Mouse (Mus musculus) embryonic facial prominence, embryonic 15.5 days (tissue): ENCODE data around the gene Dst. TPM values are rescaled to one million over a fixed set of nuclear protein-coding genes. Genes with fewer than 3 reads are reported as not detected.

Experiments
- ATAC-seq: fragments of 200-750 bp; cut with Nextera tagmentation; 2 replicates; pipeline ENCODE4 v1.8.0; 2017; ENCODE audit warnings: low read depth, moderate TSS enrichment; ENCODE audit not compliant: insufficient number of reproducible peaks, low FRiP score, low TSS enrichment
- H3K27ac ChIP-seq: fragments of 300-500 bp; sonication (generic); replicated peaks from 2 replicates; pipeline ENCODE4 v1.5.1; 2015; ENCODE audit warnings: mild to moderate bottlenecking, inconsistent platforms
- H3K27me3 ChIP-seq: fragments of 300-500 bp; sonication (generic); 2 replicates; pipeline ENCODE4 v1.6.1; 2015; ENCODE audit warnings: inconsistent platforms
- H3K36me3 ChIP-seq: fragments of 300-500 bp; sonication (generic); 2 replicates; pipeline ENCODE4 v1.6.1; 2015; ENCODE audit warnings: mild to moderate bottlenecking, inconsistent platforms
- H3K4me1 ChIP-seq: fragments of 300-500 bp; sonication (generic); 2 replicates; pipeline ENCODE4 v1.6.1; 2015; ENCODE audit warnings: inconsistent platforms
- H3K4me2 ChIP-seq: fragments of 300-500 bp; sonication (generic); replicated peaks from 2 replicates; pipeline ENCODE4 v1.6.1; 2015; ENCODE audit warnings: mild to moderate bottlenecking, inconsistent platforms
- H3K4me3 ChIP-seq: fragments of 300-500 bp; sonication (generic); replicated peaks from 2 replicates; pipeline ENCODE4 v1.5.1; 2015; ENCODE audit warnings: mild to moderate bottlenecking, inconsistent platforms
- H3K9ac ChIP-seq: fragments of 300-500 bp; sonication (generic); 2 replicates; pipeline ENCODE4 v1.6.1; 2015; ENCODE audit warnings: inconsistent platforms
- H3K9me3 ChIP-seq: fragments of 300-500 bp; sonication (generic); replicated peaks from 2 replicates; pipeline ENCODE4 v1.6.1; 2016; ENCODE audit warnings: inconsistent platforms
- WGBS: fragments of 180-500 bp; shearing (Covaris S2); methylation state at CpG from one replicate; pipeline ENCODE4 v1.1.7; 2015; 5-methylcytosine and 5-hydroxymethylcytosine counted together
- polyA plus RNA-seq: library from polyadenylated mRNA; unstranded; fragments of >200 nt; fragmentation: Nextera tagmentation; extraction: Ambion mirVana; gene quantifications from 2 replicates; pipeline ENCODE4 v1.2.1, GENCODE M21; 2015

Gene Dst
- polyA plus RNA-seq, 1 experiment from 2014 or later, result 22.8 TPM

DNA sequence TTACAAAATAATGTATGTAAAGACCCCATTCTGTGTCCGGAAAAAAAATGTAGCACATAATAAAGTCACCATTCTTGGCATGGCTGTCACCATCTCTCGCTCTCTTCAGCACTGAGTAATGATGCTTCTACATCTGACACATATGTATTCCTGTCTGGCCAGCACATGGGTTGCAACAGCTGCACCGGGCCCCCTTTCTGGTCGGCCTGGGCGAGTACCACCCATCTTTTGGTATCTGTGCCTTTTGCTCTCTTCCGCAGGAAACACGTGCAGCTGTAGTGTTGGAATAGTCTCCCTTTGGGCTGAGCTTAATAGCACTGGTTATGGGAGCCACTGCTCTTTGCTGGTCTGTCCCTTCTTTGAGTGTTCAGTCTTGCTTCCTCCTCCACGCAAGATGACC lies 135.3 kb downstream of the Dst start:
- Histone ChIP-seq H3K9ac (no peak overlapping the region), H3K27me3 (no peaks in the 10 kb centered on the region), H3K9me3 (no peaks in the 10 kb centered on the region), H3K4me1 (peaks cover 10% of the 10 kb centered on the region), H3K27ac (no peak overlapping the region), H3K36me3 (no peaks in the 10 kb centered on the region), H3K4me2 (no peak overlapping the region), H3K4me3 (no peak overlapping the region)
- ATAC-seq, result no peak
- WGBS, result 55% methylated on average over 8 of the region's 8 CpGs

GRCm38 (mm10) chr1:34043836-34044550 lies 136.0 kb downstream of the Dst start:
- Histone ChIP-seq H3K27ac (peak overlapping the region; percentile 65; the same call in 1 of the 2 replicates), H3K4me3 (no peak overlapping the region), H3K27me3 (no peaks in the 10 kb centered on the region), H3K9me3 (no peaks in the 10 kb centered on the region), H3K4me1 (peaks cover 10% of the 10 kb centered on the region), H3K36me3 (no peaks in the 10 kb centered on the region), H3K9ac (no peak overlapping the region), H3K4me2 (no peak overlapping the region)
- 83% methylated on average over 7 of the region's 7 CpGs for WGBS
- no peak for ATAC-seq

GRCm38 (mm10) chr1:34044675-34045074 lies 136.7 kb downstream of the Dst start:
- Histone ChIP-seq H3K9me3 (no peaks in the 10 kb centered on the region), H3K27ac (peak overlapping the region; percentile 65; the same call in 1 of the 2 replicates), H3K9ac (no peak overlapping the region), H3K4me2 (no peak overlapping the region), H3K4me3 (no peak overlapping the region), H3K27me3 (no peaks in the 10 kb centered on the region), H3K36me3 (no peaks in the 10 kb centered on the region), H3K4me1 (peaks cover 10% of the 10 kb centered on the region)
- 26% methylated on average over 3 of the region's 3 CpGs for WGBS
- ATAC-seq, result no peak

DNA sequence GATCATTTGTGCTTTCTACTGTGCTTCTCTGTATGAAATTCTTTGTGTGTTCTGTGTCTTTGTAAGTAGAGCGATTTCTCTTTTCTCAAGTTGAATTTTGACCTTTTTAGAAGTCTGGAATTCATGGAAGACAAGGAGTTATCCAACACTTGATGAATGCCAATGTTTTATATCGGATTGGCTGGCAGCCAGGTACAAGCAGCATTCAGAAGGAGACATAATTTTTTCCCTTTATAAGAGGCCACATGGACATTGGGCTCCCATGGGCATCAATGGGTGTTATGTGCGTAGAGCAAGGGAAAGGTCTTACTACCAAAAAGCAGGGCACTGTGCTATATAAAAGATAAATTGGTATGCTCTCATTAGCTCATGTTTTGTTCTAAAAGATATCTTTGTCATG lies 139.3 kb downstream of the Dst start:
- Histone ChIP-seq H3K4me3 (no peak overlapping the region), H3K27me3 (no peaks in the 10 kb centered on the region), H3K4me1 (peaks cover 10% of the 10 kb centered on the region), H3K27ac (no peak overlapping the region), H3K9ac (no peak overlapping the region), H3K9me3 (no peaks in the 10 kb centered on the region), H3K36me3 (no peaks in the 10 kb centered on the region), H3K4me2 (no peak overlapping the region)
- 77% methylated on average over 3 of the region's 3 CpGs for WGBS
- ATAC-seq, result no peak

- no peak overlapping the region for H3K27ac ChIP-seq
- no peaks in the 10 kb centered on the region; the same call in 1 of the 2 replicates for H3K4me1 ChIP-seq
- no peaks in the 10 kb centered on the region for H3K9me3 ChIP-seq
These were observed 143.2 kb downstream of the Dst start for GRCm38 (mm10) chr1:34051251-34051650.

DNA sequence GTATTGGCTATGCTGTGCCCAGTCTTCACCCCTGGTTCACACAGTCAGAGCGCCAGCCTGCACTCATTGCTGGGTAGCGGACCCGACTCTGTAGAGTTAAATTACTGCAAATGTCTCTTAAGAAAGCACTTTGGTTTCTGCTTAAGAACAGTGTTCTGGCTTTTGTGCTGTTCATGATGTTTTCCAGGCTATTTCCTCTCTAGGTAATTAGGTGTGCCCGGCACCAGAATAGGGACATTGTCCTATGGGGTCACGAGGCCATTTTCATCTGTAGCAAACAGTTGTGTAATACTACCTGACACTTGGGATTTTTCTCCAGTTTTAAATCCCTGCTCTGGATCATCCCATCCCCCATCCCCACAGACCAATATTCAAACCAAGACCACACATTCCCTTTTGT lies 144.4 kb downstream of the Dst start:
- Histone ChIP-seq H3K27me3 (no peaks in the 10 kb centered on the region), H3K4me2 (no peak overlapping the region), H3K36me3 (no peaks in the 10 kb centered on the region), H3K9me3 (no peaks in the 10 kb centered on the region), H3K9ac (no peak overlapping the region), H3K4me1 (no peaks in the 10 kb centered on the region; the same call in 1 of the 2 replicates), H3K27ac (no peak overlapping the region), H3K4me3 (no peak overlapping the region)
- WGBS, result 42% methylated on average over 5 of the region's 5 CpGs
- no peak; the same call in 1 of the 2 replicates for ATAC-seq

More at GRCm38 (mm10) chr1:34051251-34051650, 143.2 kb downstream of the Dst start:
- 85% methylated on average over 3 of the region's 3 CpGs for WGBS
- no peaks in the 10 kb centered on the region for H3K27me3 ChIP-seq
- H3K4me3 ChIP-seq, result no peak overlapping the region
- ATAC-seq, result no peak
- H3K4me2 ChIP-seq, result no peak overlapping the region
- no peak overlapping the region for H3K9ac ChIP-seq
- H3K36me3 ChIP-seq, result no peaks in the 10 kb centered on the region

DNA sequence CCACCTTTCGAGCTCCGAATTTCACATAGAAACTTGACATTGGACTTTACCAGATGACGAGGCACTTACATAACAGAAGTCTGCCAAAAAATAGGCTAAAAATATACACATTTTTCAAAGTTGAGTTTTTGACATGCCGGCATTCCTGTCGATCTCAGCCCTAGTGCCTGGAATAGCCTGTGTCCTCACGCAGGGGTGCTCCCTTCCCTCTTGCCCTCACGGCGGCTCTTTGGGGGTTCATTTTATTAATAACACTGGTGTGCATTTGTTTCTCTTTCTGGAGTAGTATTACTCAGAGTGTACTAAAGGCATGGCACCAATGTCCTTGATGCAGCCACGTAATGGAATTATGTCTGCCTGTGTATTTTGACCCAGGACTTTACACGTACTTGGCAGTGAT lies 146.9 kb downstream of the Dst start:
- Histone ChIP-seq H3K27ac (no peak overlapping the region), H3K9me3 (no peaks in the 10 kb centered on the region), H3K4me2 (no peak overlapping the region), H3K27me3 (no peaks in the 10 kb centered on the region), H3K36me3 (no peaks in the 10 kb centered on the region), H3K4me1 (no peaks in the 10 kb centered on the region; the same call in 1 of the 2 replicates), H3K9ac (no peak overlapping the region), H3K4me3 (no peak overlapping the region)
- WGBS, result 74% methylated on average over 10 of the region's 10 CpGs
- no peak for ATAC-seq

- no peaks in the 10 kb centered on the region for H3K36me3 ChIP-seq
- no peaks in the 10 kb centered on the region for H3K27me3 ChIP-seq
- WGBS, result 81% methylated on average over 14 of the region's 14 CpGs
- no peak for ATAC-seq
- no peak overlapping the region for H3K27ac ChIP-seq
- H3K4me2 ChIP-seq, result no peak overlapping the region
- no peak overlapping the region for H3K4me3 ChIP-seq
- no peak overlapping the region for H3K9ac ChIP-seq
- H3K4me1 ChIP-seq, result peaks cover 7% of the 10 kb centered on the region; the same call in 1 of the 2 replicates
- H3K9me3 ChIP-seq, result no peaks in the 10 kb centered on the region
These were observed 148.6 kb downstream of the Dst start for GRCm38 (mm10) chr1:34056658-34057057.

GRCm38 (mm10) chr1:34059231-34059630 lies 151.2 kb downstream of the Dst start:
- no peak overlapping the region for H3K4me3 ChIP-seq
- no peaks in the 10 kb centered on the region for H3K9me3 ChIP-seq
- no peaks in the 10 kb centered on the region for H3K36me3 ChIP-seq
- H3K4me2 ChIP-seq, result no peak overlapping the region
- peaks cover 7% of the 10 kb centered on the region; the same call in 1 of the 2 replicates for H3K4me1 ChIP-seq
- no peak overlapping the region for H3K27ac ChIP-seq
- ATAC-seq, result no peak
- no peak overlapping the region for H3K9ac ChIP-seq
- H3K27me3 ChIP-seq, result no peaks in the 10 kb centered on the region
- 87% methylated on average over 12 of the region's 12 CpGs for WGBS

- Histone ChIP-seq H3K4me1 (peaks cover 7% of the 10 kb centered on the region; the same call in 1 of the 2 replicates), H3K4me2 (no peak overlapping the region), H3K27me3 (no peaks in the 10 kb centered on the region), H3K4me3 (no peak overlapping the region), H3K36me3 (no peaks in the 10 kb centered on the region), H3K27ac (no peak overlapping the region), H3K9me3 (no peaks in the 10 kb centered on the region), H3K9ac (no peak overlapping the region)
- WGBS, result 13% methylated on average over 6 of the region's 6 CpGs
- no peak for ATAC-seq
These were observed 152.4 kb downstream of the Dst start for GRCm38 (mm10) chr1:34060446-34060845.

GRCm38 (mm10) chr1:34061078-34061477 lies 153.1 kb downstream of the Dst start:
- Histone ChIP-seq H3K27me3 (no peaks in the 10 kb centered on the region), H3K4me2 (no peak overlapping the region), H3K36me3 (no peaks in the 10 kb centered on the region), H3K4me3 (no peak overlapping the region), H3K4me1 (peaks cover 7% of the 10 kb centered on the region; the same call in 1 of the 2 replicates), H3K9me3 (no peaks in the 10 kb centered on the region), H3K27ac (no peak overlapping the region), H3K9ac (no peak overlapping the region)
- ATAC-seq, result peak; percentile 54; the same call in 1 of the 2 replicates
- 22% methylated on average over 4 of the region's 4 CpGs for WGBS

- no peaks in the 10 kb centered on the region for H3K27me3 ChIP-seq
- no peak overlapping the region for H3K27ac ChIP-seq
- H3K9me3 ChIP-seq, result no peaks in the 10 kb centered on the region
- no peak overlapping the region for H3K4me3 ChIP-seq
- no peak overlapping the region for H3K9ac ChIP-seq
- no peaks in the 10 kb centered on the region for H3K36me3 ChIP-seq
- H3K4me2 ChIP-seq, result no peak overlapping the region
- no peak for ATAC-seq
- WGBS, result 88% methylated on average over 1 of the region's 1 CpGs
- peaks cover 7% of the 10 kb centered on the region; the same call in 1 of the 2 replicates for H3K4me1 ChIP-seq
These were observed 153.8 kb downstream of the Dst start for GRCm38 (mm10) chr1:34061860-34062259.
